Mouse (Mus musculus): ENCODE data around the gene Ctnnbip1. TPM values are rescaled to one million over a fixed set of nuclear protein-coding genes. Genes with fewer than 3 reads are reported as not detected.

Gene Ctnnbip1
- polyA plus RNA-seq, 1 experiment from 2014 or later = 85.4 TPM

GRCm38 (mm10) chr4:149525811-149526210, 7.8 kb downstream of the Ctnnbip1 start:
- WGBS = 84% methylated on average over 6 of the region's 6 CpGs
- no peak overlapping the region for H3K4me2 ChIP-seq
- no peaks in the 10 kb centered on the region for H3K27me3 ChIP-seq
- H3K9ac ChIP-seq = 0 out of 2 replicates have a peak overlapping the region, but pooled peaks have one; percentile 39
- H3K4me3 ChIP-seq = no peak overlapping the region
- no peaks in the 10 kb centered on the region for H3K36me3 ChIP-seq
- H3K4me1 ChIP-seq (replicated peaks) = peaks cover 32% of the 10 kb centered on the region
- H3K27ac ChIP-seq = 0 out of 2 replicates have a peak overlapping the region, but pooled peaks have one; percentile 52
- H3K9me3 ChIP-seq = no peaks in the 10 kb centered on the region
- ATAC-seq (ENCODE audit: low FRiP score) = no peak

GRCm38 (mm10) chr4:149526330-149526729, 8.3 kb downstream of the Ctnnbip1 start:
- WGBS = 53% methylated on average over 7 of the region's 7 CpGs
- Histone ChIP-seq H3K27me3 (no peaks in the 10 kb centered on the region), H3K4me3 (no peak overlapping the region), H3K9me3 (no peaks in the 10 kb centered on the region), H3K27ac (0 out of 2 replicates have a peak overlapping the region, but pooled peaks have one; percentile 52), H3K9ac (no peak overlapping the region), H3K36me3 (no peaks in the 10 kb centered on the region), H3K4me2 (no peak overlapping the region), H3K4me1 (replicated peaks) (peaks cover 27% of the 10 kb centered on the region)
- no peak for ATAC-seq (ENCODE audit: low FRiP score)

GRCm38 (mm10) chr4:149527621-149528354, 9.8 kb downstream of the Ctnnbip1 start:
- no peaks in the 10 kb centered on the region for H3K9me3 ChIP-seq
- H3K36me3 ChIP-seq = no peaks in the 10 kb centered on the region
- ATAC-seq (ENCODE audit: low FRiP score) = no peak
- 88% methylated on average over 15 of the region's 15 CpGs for WGBS
- no peak overlapping the region for H3K4me2 ChIP-seq
- peaks cover 26% of the 10 kb centered on the region for H3K4me1 ChIP-seq (replicated peaks)
- no peak overlapping the region for H3K4me3 ChIP-seq
- no peaks in the 10 kb centered on the region for H3K27me3 ChIP-seq
- H3K9ac ChIP-seq = peak overlapping the region; percentile 43; the same call in 1 of the 2 replicates
- no peak overlapping the region for H3K27ac ChIP-seq

GRCm38 (mm10) chr4:149529691-149530090, 11.7 kb downstream of the Ctnnbip1 start:
- ATAC-seq (ENCODE audit: low FRiP score) = no peak
- WGBS = 81% methylated on average over 6 of the region's 6 CpGs
- no peak overlapping the region for H3K27ac ChIP-seq

GRCm38 (mm10) chr4:149539441-149539840, 21.4 kb downstream of the Ctnnbip1 start:
- Histone ChIP-seq H3K4me1 (replicated peaks) (peaks cover 17% of the 10 kb centered on the region), H3K4me2 (no peak overlapping the region), H3K9ac (no peak overlapping the region), H3K27ac (no peak overlapping the region), H3K9me3 (no peaks in the 10 kb centered on the region), H3K4me3 (no peak overlapping the region), H3K36me3 (no peaks in the 10 kb centered on the region), H3K27me3 (no peaks in the 10 kb centered on the region)
- 89% methylated on average over 8 of the region's 8 CpGs for WGBS
- ATAC-seq (ENCODE audit: low FRiP score) = no peak

More at GRCm38 (mm10) chr4:149529691-149530090, 11.7 kb downstream of the Ctnnbip1 start:
- H3K4me2 ChIP-seq = no peak overlapping the region
- no peaks in the 10 kb centered on the region for H3K27me3 ChIP-seq
- H3K9ac ChIP-seq = no peak overlapping the region
- no peaks in the 10 kb centered on the region for H3K36me3 ChIP-seq
- no peaks in the 10 kb centered on the region for H3K9me3 ChIP-seq
- no peak overlapping the region for H3K4me3 ChIP-seq
- peaks cover 17% of the 10 kb centered on the region for H3K4me1 ChIP-seq (replicated peaks)

GRCm38 (mm10) chr4:149541935-149542334, 23.9 kb downstream of the Ctnnbip1 start:
- no peak overlapping the region for H3K9ac ChIP-seq
- H3K4me1 ChIP-seq (replicated peaks) = peaks cover 17% of the 10 kb centered on the region
- no peaks in the 10 kb centered on the region for H3K9me3 ChIP-seq
- no peaks in the 10 kb centered on the region for H3K27me3 ChIP-seq
- H3K4me3 ChIP-seq = no peak overlapping the region
- H3K36me3 ChIP-seq = peaks cover 19% of the 10 kb centered on the region
- WGBS = 70% methylated on average over 5 of the region's 5 CpGs
- no peak for ATAC-seq (ENCODE audit: low FRiP score)
- H3K27ac ChIP-seq = no peak overlapping the region
- no peak overlapping the region for H3K4me2 ChIP-seq

- Histone ChIP-seq H3K4me2 (no peak overlapping the region), H3K4me1 (replicated peaks) (peaks cover 17% of the 10 kb centered on the region), H3K4me3 (no peak overlapping the region), H3K9ac (no peak overlapping the region), H3K27me3 (no peaks in the 10 kb centered on the region), H3K27ac (no peak overlapping the region), H3K36me3 (peaks cover 23% of the 10 kb centered on the region), H3K9me3 (no peaks in the 10 kb centered on the region)
- WGBS = 79% methylated on average over 12 of the region's 12 CpGs
- ATAC-seq (ENCODE audit: low FRiP score) = no peak
Observed at GRCm38 (mm10) chr4:149542431-149542830, 24.4 kb downstream of the Ctnnbip1 start.

GRCm38 (mm10) chr4:149542927-149543553, 25.0 kb downstream of the Ctnnbip1 start:
- 38% methylated on average over 10 of the region's 10 CpGs for WGBS
- Histone ChIP-seq H3K27me3 (no peaks in the 10 kb centered on the region), H3K9ac (no peak overlapping the region), H3K9me3 (no peaks in the 10 kb centered on the region), H3K36me3 (peaks cover 29% of the 10 kb centered on the region), H3K4me3 (no peak overlapping the region), H3K4me1 (replicated peaks) (peaks cover 17% of the 10 kb centered on the region), H3K4me2 (no peak overlapping the region), H3K27ac (no peak overlapping the region)
- peak; percentile 36; the same call in 1 of the 2 replicates for ATAC-seq (ENCODE audit: low FRiP score)

- peaks cover 33% of the 10 kb centered on the region for H3K36me3 ChIP-seq
- no peak overlapping the region for H3K4me2 ChIP-seq
- 77% methylated on average over 8 of the region's 8 CpGs for WGBS
Observed at GRCm38 (mm10) chr4:149544892-149545291, 26.9 kb downstream of the Ctnnbip1 start.

GRCm38 (mm10) chr4:149546797-149547444, 28.9 kb downstream of the Ctnnbip1 start:
- no peak for ATAC-seq (ENCODE audit: low FRiP score)
- Histone ChIP-seq H3K4me2 (no peak overlapping the region), H3K4me1 (replicated peaks) (peaks cover 13% of the 10 kb centered on the region), H3K9ac (no peak overlapping the region), H3K27ac (no peak overlapping the region), H3K36me3 (peaks cover 36% of the 10 kb centered on the region), H3K4me3 (no peak overlapping the region), H3K27me3 (no peaks in the 10 kb centered on the region), H3K9me3 (no peaks in the 10 kb centered on the region)
- WGBS = 83% methylated on average over 9 of the region's 9 CpGs

More at GRCm38 (mm10) chr4:149544892-149545291, 26.9 kb downstream of the Ctnnbip1 start:
- H3K27me3 ChIP-seq = no peaks in the 10 kb centered on the region
- no peak overlapping the region for H3K9ac ChIP-seq
- peaks cover 17% of the 10 kb centered on the region for H3K4me1 ChIP-seq (replicated peaks)
- H3K9me3 ChIP-seq = no peaks in the 10 kb centered on the region
- no peak overlapping the region for H3K4me3 ChIP-seq
- ATAC-seq (ENCODE audit: low FRiP score) = no peak
- H3K27ac ChIP-seq = no peak overlapping the region

- Histone ChIP-seq H3K4me2 (no peak overlapping the region), H3K36me3 (peaks cover 36% of the 10 kb centered on the region), H3K27me3 (no peaks in the 10 kb centered on the region), H3K9ac (no peak overlapping the region), H3K27ac (no peak overlapping the region), H3K4me1 (replicated peaks) (peaks cover 8% of the 10 kb centered on the region), H3K9me3 (no peaks in the 10 kb centered on the region), H3K4me3 (no peak overlapping the region)
- ATAC-seq (ENCODE audit: low FRiP score) = no peak
- WGBS = 81% methylated on average over 6 of the region's 6 CpGs
Observed at GRCm38 (mm10) chr4:149547523-149547922, 29.5 kb downstream of the Ctnnbip1 start.

GRCm38 (mm10) chr4:149549221-149549925, 31.3 kb downstream of the Ctnnbip1 start:
- WGBS = 67% methylated on average over 9 of the region's 9 CpGs

More at GRCm38 (mm10) chr4:149549221-149549925, 31.3 kb downstream of the Ctnnbip1 start:
- no peak overlapping the region for H3K4me3 ChIP-seq
- H3K36me3 ChIP-seq = peaks cover 36% of the 10 kb centered on the region
- H3K27me3 ChIP-seq = no peaks in the 10 kb centered on the region
- no peaks in the 10 kb centered on the region for H3K9me3 ChIP-seq
- H3K9ac ChIP-seq = peak overlapping the region; percentile 49; the same call in 1 of the 2 replicates
- peak overlapping the region; percentile 55 for H3K27ac ChIP-seq
- H3K4me2 ChIP-seq = no peak overlapping the region
- peak; percentile 86 for ATAC-seq (ENCODE audit: low FRiP score)
- H3K4me1 ChIP-seq (replicated peaks) = peaks cover 5% of the 10 kb centered on the region; the same call in 1 of the 2 replicates

Data from hindbrain, embryonic 13.5 days (tissue).